Mouse (Mus musculus): ENCODE measurements around the gene Mum1. TPM values are rescaled to one million over a fixed set of nuclear protein-coding genes. Genes with fewer than 3 reads are reported as not detected.
"Not testable (repeated sequence)": the region's sequence is repeated elsewhere in the genome, so short reads cannot be mapped to it uniquely, and the experiment has no call there.

Gene Mum1
- total RNA-seq, 2 experiments from 2014 or later: 39.5 to 48.9 TPM

DNA sequence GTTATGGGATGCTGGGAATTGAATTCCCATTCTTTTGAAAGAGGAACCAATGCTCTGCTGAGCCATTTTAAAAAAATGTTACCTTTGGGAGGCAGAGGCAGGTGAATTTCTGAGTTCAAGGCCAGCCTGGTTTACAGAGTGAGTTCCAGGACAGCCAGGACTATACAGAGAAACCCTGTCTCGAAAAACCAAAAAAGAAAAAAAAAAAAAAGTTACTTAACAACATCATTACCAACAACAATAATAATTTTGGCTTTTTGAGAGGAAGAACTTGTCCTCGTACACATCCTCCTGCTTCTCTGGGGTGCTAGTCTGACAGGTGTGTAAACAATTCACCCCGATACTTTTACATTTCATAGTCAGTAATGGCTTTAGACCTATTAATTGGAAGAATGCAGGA, 22.2 kb downstream of the Mum1 start:
- not testable (repeated sequence) for DNase-seq (ENCODE audit: extremely low spot score in 1 of 2, low spot score in 1 of 2)

DNA sequence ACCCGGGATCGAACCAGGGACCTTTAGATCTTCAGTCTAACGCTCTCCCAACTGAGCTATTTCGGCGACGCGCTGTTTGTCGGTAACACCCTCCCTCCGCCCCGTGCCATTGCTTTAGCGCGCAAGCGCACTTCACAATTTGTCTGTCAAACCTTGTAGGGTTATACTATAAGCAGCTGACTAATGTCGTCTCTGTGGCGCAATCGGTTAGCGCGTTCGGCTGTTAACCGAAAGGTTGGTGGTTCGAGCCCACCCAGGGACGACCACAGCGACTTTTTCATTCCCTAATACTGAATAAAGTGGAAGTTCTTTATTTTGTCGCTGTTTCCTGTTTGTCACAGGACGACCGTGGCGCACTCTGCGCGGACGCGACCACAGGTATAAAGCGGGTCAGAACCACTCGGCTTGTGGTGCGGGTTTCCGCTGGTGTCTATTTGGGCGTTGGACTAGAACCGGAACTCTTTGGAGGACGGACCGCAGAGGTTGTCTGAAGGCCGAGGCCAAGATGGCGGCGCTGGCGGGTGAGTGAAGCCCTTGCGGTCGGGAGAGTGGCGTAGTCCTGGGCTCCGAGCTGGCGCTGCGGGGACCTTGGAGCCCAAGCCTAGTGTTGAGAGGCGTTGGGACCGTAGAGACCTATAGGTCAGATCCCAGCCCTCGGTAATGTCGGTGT, 22.9 kb downstream of the Mum1 start, which contains the start of gene Ndufs7:
Gene Ndufs7, plus strand, starts transcription at position 151 of the 670 bp plus-strand sequence.
- DNase-seq (ENCODE audit: extremely low spot score in 1 of 2, low spot score in 1 of 2): peak; percentile 96 to 98

GRCm38 (mm10) chr10:80250059-80250458, 23.8 kb downstream of the Mum1 start:
- DNase-seq (ENCODE audit: extremely low spot score in 1 of 2, low spot score in 1 of 2): no peak

- no peak for DNase-seq (ENCODE audit: extremely low spot score in 1 of 2, low spot score in 1 of 2)
These were observed 24.3 kb downstream of the Mum1 start for GRCm38 (mm10) chr10:80250573-80250972.

GRCm38 (mm10) chr10:80252011-80252410, 25.8 kb downstream of the Mum1 start:
- no peak for DNase-seq (ENCODE audit: extremely low spot score in 1 of 2, low spot score in 1 of 2)

- DNase-seq (ENCODE audit: extremely low spot score in 1 of 2, low spot score in 1 of 2): no peak
These were observed 26.4 kb downstream of the Mum1 start for GRCm38 (mm10) chr10:80252493-80253274.

DNA sequence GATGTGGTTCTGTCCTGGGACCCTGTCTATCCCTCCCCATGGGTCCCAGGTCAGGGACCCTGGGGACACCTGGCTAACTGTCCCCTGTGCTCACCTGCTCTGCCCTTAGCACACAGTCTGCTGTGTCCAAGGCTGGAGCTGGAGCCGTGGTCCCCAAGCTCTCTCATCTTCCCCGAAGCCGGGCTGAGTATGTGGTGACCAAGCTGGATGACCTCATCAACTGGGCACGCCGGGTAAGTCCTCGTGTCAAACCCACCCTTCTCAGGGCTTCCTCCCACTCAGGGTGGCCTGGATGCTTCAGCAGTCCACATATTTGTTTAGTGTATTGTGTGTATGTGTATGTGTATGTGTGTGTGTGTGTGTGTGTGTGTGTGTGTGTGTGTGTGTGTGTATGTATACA, 27.3 kb downstream of the Mum1 start:
- DNase-seq (ENCODE audit: extremely low spot score in 1 of 2, low spot score in 1 of 2): no peak

DNA sequence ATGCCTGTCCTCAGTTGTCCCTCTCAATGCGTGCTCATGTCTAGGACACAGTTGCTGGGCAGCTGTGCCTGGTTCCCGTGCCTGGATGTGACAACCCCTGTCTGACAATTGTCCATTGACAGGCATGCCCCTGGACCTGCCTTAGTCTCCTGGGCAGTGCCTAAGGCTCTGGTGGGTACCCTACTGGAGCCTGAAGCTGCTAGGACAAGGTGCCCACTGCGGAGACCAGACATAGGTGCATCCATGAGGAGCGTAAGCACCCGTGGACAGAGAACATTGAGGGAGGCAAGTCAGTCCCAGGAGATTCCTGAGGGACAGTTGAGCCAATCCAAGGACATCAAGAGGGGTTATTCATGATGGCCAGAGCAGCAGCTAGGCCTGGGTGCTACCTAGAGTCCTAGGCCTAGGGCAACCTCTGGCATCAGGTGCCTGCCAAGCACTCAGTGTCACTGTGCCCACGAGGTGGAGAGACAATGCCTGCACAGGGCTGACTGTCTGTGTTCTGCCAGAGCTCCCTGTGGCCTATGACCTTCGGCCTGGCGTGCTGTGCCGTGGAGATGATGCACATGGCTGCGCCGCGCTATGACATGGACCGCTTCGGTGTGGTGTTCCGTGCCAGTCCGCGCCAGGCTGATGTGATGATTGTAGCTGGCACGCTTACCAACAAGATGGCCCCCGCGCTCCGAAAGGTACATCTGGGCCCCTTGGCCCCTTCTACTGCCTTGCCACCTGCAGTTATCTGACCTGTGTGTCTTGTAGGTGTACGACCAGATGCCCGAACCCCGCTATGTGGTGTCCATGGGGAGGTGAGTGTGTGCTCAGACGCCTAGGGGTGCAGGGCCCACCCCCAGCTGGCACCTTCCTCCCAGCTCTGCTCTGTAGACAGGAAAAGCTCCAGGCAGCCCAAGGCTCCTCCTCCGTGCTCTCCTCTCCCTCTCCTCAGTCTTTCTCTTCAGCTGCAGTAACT, 28.4 kb downstream of the Mum1 start:
- no peak for DNase-seq (ENCODE audit: extremely low spot score in 1 of 2, low spot score in 1 of 2)

DNA sequence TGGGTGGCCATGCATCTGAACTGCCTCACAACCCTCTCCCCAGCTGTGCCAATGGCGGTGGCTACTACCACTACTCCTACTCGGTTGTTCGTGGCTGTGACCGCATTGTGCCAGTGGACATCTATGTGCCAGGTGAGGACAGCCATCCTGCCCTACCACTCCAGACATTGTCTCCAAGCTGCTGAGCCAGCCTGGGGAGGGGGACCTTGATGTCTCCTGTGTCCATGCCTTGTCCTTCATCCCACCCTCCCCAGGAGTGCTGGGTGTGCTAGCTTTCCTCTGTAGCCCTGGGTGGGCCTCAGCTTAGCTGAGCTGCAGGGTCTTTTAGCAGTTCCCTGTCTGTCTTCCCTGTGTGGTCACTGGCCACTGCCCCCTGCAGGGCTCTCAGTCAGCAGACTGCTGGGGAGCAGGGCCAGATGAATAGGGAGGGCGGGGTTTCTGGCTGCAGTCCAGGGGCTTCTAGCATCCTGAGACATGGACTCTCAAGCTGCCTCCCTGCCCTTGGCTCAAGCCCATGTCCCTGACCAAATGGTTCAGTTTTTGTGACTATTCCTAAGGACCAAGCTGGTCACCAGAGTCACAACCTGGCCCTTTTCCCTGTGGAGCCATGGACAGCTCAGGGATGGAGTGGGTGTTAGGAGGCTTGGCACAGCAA, 29.8 kb downstream of the Mum1 start:
- no peak for DNase-seq (ENCODE audit: extremely low spot score in 1 of 2, low spot score in 1 of 2)

GRCm38 (mm10) chr10:80257936-80258335, 31.7 kb downstream of the Mum1 start:
- DNase-seq (ENCODE audit: extremely low spot score in 1 of 2, low spot score in 1 of 2): no peak

DNA sequence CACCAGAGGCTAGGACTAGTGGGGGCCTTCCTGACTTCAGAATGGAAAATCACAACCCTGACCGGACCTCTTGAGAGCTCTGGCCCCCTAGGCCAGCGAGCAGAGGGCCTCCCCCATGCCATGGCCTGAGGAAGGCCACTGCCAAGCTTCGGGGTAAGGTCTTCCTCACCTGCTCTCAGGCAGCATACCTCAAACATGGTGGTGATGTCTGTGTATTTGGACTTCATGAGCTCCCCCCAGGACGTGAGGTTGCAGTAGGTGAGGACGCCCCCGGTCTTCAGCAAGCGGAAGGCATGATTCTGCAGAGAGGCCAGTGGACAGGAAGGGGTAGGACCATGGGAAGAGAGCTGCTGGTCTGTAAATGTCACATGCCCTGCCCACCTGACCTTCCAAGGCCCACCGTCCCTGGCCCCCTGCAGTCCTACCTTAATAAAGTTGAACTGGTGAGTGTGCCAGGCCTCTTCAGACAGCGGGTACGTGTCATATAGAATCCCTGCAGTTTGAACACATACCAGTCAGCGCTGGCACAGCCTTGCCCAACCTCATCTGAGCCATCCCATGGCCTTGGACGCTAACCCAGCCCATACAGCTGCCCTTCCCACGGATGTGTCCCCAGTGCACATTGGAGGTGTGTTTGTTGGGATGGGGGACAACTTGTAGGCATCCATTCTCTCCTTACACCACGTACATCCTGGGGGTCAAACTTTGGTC, 32.7 kb downstream of the Mum1 start:
- no peak for DNase-seq (ENCODE audit: extremely low spot score in 1 of 2, low spot score in 1 of 2)

DNA sequence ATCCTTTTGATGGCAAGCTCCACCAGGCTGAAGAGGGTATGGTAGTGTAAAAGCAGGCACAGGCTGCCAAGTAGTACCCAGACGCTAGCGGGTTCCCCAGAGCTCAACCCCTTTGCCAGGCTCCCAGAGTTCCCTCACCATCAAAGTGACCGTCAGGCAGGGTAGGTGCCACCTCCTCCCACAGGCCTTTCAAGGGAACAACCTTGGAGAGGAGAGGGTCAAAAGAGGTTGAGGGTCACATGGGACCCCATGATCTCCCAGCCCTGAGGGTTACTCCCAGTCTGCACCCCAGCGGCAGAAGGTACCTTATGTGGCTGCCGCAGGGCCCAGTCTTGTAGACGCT, 33.2 kb downstream of the Mum1 start:
- no peak for DNase-seq (ENCODE audit: extremely low spot score in 1 of 2, low spot score in 1 of 2)

GRCm38 (mm10) chr10:80259861-80260641, 33.8 kb downstream of the Mum1 start:
- DNase-seq (ENCODE audit: extremely low spot score in 1 of 2, low spot score in 1 of 2): peak in 1 of 2 experiments; percentile 61

DNA sequence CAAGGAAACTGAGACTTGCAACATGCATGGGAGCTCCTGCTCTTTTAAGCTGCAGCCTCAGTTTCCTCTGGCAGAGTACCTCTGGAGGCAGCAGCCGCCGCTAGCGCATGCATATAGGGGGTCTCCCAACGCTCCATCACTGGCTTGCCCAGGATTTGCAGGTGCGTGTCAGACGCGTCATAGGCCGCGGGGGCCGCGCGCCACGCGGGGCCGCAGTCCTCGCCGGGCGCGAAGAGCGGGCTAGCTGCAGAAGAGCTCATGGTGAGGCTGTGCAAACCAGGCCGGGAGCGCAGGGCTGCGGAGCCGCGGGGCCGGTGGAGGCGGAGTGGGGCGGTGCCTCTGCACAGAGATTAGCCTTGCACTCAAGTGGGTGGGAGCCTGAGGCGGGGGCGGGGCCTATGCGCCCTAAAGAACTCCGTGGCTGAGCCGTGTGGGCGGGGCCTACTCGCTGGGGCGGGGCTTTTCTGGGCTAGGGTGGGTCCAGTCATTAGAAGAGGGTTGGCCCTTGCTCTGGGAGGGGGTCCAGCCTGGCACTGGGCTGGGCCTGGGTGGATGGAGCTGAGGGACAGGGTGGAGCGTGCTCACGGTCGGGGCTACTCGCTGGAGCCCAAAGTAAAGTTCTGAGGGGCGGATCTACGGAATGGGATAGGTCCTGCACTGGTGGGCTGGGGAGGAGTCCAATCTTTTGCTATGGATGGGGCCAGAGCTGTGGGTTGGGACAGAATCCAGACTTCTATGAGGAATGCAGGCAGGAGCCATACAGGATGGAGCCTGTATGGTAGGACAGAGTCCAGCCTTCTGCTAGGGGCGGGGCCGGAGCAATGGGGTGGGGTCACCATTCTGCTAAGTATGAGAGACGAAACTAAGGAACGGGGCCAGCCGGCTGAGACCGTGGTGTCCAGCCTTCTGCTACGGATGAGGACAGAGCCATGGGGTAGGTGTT, 34.7 kb downstream of the Mum1 start, which contains the start of the genes Gamt and Dazap1:
Gene Gamt, minus strand, starts transcription at position 371 of the 943 bp plus-strand sequence.
Gene Dazap1, plus strand, starts transcription at position 845 of the 943 bp plus-strand sequence.
- DNase-seq (ENCODE audit: extremely low spot score in 1 of 2, low spot score in 1 of 2): peak; percentile 82 to 88

DNA sequence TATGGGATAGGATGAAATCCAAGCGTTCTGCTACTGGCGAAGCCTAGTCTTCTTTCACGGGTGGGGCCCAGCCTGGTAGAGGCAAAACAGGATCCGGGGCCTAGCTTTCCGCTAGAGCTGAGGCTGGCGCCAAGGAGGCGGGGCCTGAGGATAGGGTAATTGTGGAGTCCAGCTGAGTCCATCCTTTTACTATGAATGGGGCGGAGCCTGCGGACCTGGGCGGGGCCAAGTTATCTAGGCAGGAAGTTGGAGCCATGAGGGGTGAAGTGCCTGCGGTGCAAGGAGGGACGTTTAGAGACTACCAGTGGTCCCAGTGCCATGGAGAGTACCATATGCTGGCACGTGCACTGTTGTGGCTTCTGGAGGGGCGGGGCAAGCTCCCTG, 35.3 kb downstream of the Mum1 start:
- DNase-seq (ENCODE audit: extremely low spot score in 1 of 2, low spot score in 1 of 2): peak; percentile 69 to 70

- no peak for DNase-seq (ENCODE audit: extremely low spot score in 1 of 2, low spot score in 1 of 2)
These were observed 35.9 kb downstream of the Mum1 start for GRCm38 (mm10) chr10:80262169-80262568.

GRCm38 (mm10) chr10:80262776-80263365, 36.6 kb downstream of the Mum1 start:
- no peak for DNase-seq (ENCODE audit: extremely low spot score in 1 of 2, low spot score in 1 of 2)

All from layer of hippocampus, postnatal 25 days (tissue).